Mouse (Mus musculus) left cerebral cortex, postnatal 10 days (tissue): ENCODE measurements around the gene Snx8. TPM values are rescaled to one million over a fixed set of nuclear protein-coding genes. Genes with fewer than 3 reads are reported as not detected.

Experiments used
- DNase-seq, 2 experiments: peaks; one replicate each; pipeline ENCODE4 v3.0.0; 2021 to 2022; ENCODE audit warnings: low spot score in 2 of 2, mixed read lengths in 1 of 2; ENCODE audit errors: extremely low spot score in 1 of 2
- intact Hi-C: fragments of 180-260 bp; cut with DNase I; formaldehyde crosslinking; loops from one replicate; pipeline ENCODE4 v1.15.1; 2025
- total RNA-seq, 2 experiments: library from RNA; stranded (reverse); gene quantifications; 2 replicates each; pipeline ENCODE4 v1.2.3; 2021

Snx8 gene
- total RNA-seq, 2 experiments from 2014 or later = 22.3 to 24.5 TPM

DNA sequence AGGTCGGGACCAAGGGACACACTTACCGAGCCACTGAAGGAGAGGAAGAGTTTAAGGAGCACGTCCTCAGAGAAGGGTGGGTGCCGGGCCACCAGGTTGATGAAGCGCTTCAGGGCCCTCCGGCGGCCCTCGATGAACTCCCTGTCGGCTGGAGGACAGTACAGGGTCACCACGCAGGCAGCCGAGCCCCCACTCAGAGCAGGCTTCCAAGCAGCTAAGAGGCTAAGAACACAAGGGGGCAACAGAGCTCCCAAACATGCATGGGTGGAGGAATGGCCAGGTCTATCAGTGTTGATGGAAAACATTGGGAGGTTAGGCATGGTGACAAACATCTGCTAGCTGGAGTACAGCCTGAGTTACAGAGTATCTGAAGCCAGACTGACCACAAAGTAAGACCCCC, 33.1 kb downstream of the Snx8 start:
- no peak for DNase-seq
- intact Hi-C loops = no loop called here

GRCm38 (mm10) chr5:140352352-140352751, 36.7 kb downstream of the Snx8 start:
- DNase-seq = no peak
- intact Hi-C loops = no loop called here

GRCm38 (mm10) chr5:140350731-140351497, 38.1 kb downstream of the Snx8 start:
- intact Hi-C loops = no loop called here
- DNase-seq = no peak

GRCm38 (mm10) chr5:140349882-140350281, 39.2 kb downstream of the Snx8 start:
- no peak for DNase-seq
- intact Hi-C loops = no loop called here

DNA sequence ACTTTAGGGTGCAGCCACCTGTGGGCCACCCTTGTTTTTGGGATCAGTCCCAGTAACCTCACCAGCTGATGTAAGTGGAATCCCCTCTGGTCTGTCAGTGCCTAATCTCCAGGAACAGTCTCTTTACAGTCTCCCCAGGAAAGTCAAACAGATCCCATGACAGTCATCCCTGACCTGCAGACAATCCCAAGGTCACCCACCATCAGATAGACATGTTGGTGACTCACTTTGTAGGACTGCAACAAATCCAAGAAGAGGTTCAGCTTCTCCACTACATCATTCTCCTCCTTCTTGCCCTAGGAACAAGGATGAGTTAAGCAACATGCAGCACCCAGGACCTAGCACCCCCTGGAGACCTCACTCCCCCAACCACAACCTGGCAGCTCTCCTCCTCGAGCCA, 43.0 kb downstream of the Snx8 start:
- intact Hi-C loops = no loop called here
- no peak for DNase-seq

GRCm38 (mm10) chr5:140345244-140345643, 43.8 kb downstream of the Snx8 start:
- intact Hi-C loops = no loop called here
- no peak for DNase-seq

- no peak for DNase-seq
- intact Hi-C loops = no loop called here
These were observed 46.2 kb downstream of the Snx8 start for GRCm38 (mm10) chr5:140342880-140343279.

DNA sequence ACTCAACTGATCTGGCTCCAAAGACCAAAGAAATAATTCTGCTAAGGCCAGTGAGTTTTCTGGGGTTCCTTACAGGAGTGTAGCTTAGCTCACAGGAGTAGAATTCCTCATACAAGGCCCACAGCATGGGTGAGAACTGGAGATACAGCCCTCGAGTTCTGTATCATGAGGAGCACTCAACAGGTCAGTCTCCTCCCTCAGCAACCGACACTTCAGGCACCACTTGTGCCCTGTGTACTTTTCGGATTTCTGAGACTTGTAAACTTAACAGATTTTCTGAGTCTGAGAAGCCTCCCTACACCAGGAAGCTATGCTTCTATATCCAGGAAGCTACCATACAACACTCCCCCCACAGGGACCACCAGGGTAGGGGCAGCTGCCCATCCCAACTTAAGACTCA, 49.2 kb downstream of the Snx8 start:
- intact Hi-C loops = loop anchor here (5.0 to 10.0 kb wide), 2 partner anchors 47 to 505 kb away; partner anchors contain the start of gene Snx8
- DNase-seq = no peak

- intact Hi-C loops = loop anchor here (5.0 to 10.0 kb wide), 2 partner anchors 49 to 504 kb away; partner anchors contain the start of gene Snx8
- no peak for DNase-seq
These were observed 50.3 kb downstream of the Snx8 start for GRCm38 (mm10) chr5:140338779-140339178.

- no peak for DNase-seq
- intact Hi-C loops = loop anchor here (5.0 to 10.0 kb wide), 2 partner anchors 51 to 502 kb away; partner anchors contain the start of gene Snx8
These were observed 52.4 kb downstream of the Snx8 start for GRCm38 (mm10) chr5:140336680-140337079.

- DNase-seq = no peak
- intact Hi-C loops = loop anchor here (5.0 to 10.0 kb wide), 2 partner anchors 79 to 499 kb away; no protein-coding TSS in a partner anchor
These were observed 55.4 kb downstream of the Snx8 start for GRCm38 (mm10) chr5:140333631-140334030.

GRCm38 (mm10) chr5:140332519-140332918, 56.5 kb downstream of the Snx8 start:
- no peak for DNase-seq
- intact Hi-C loops = loop anchor here (5.0 to 10.0 kb wide), 2 partner anchors 80 to 498 kb away; no protein-coding TSS in a partner anchor

DNA sequence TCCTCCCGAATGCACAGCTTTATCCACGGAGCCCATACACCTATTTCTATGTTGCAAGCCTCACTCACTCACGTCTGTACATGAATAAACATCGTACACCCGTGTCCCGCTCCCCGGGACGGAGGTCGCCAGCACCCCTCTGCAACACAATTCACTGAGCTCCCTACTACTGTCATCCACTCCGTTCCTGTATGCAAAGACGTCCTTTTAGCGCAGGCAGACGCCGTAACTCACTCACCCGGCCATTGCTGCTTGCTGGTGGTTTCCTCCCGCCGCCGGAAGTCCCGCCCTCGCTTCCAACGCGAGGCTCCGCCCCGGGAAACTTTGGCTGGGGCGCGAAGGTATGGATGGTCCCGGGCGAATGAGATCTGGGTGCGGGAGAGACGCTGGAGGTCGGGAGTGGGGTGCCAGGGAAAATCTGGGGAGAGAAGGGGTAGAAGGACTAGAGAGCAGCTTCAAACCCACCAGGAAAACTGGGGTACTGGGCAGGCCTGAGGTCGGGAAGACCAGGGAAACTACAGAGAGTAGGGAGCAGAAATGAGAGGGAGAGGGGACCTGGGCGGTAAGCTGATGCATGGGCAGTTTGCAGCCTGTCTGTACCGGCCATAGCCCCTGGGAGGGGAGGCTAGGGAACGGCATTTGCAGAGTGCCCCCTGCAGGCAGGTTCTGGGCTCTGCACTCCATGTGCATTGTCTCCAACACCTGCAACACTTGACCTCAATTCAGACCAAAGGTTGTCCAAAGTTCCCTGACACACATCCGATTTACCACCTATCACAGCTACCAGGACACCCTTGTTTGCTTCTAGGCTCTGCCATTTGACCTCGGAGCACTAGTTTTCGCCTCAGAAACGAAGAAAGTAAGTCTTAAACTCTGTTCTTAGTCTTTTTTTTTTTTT, 57.2 kb downstream of the Snx8 start, which contains the start of gene Mrm2:
TSS of gene Mrm2 (minus strand) at position 284 of the 898 bp plus-strand sequence.
- DNase-seq = peak; percentile 62 to 87
- intact Hi-C loops = loop anchor here (5.0 to 10.0 kb wide), 2 partner anchors 80 to 497 kb away; no protein-coding TSS in a partner anchor

DNA sequence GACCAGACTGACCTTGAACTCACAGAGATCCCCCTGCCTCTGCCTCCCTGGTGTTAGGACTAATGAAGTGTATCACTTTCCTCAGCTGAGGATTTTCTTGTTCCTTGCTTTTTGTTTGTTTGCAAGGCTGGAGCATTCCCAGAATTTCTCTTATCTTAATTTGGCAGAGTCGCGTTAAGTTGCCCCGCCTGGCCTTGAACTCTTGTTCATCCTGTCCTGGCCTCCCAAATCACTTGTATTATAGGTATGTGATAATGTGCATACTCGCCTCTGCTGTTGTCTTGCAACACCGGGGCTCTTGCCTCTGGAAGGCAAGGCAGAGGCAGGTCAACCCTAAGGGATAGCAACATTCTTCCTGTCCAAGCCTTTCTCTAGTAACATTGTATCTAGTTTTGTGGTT, 65.0 kb downstream of the Snx8 start:
- intact Hi-C loops = no loop called here
- DNase-seq = no peak

DNA sequence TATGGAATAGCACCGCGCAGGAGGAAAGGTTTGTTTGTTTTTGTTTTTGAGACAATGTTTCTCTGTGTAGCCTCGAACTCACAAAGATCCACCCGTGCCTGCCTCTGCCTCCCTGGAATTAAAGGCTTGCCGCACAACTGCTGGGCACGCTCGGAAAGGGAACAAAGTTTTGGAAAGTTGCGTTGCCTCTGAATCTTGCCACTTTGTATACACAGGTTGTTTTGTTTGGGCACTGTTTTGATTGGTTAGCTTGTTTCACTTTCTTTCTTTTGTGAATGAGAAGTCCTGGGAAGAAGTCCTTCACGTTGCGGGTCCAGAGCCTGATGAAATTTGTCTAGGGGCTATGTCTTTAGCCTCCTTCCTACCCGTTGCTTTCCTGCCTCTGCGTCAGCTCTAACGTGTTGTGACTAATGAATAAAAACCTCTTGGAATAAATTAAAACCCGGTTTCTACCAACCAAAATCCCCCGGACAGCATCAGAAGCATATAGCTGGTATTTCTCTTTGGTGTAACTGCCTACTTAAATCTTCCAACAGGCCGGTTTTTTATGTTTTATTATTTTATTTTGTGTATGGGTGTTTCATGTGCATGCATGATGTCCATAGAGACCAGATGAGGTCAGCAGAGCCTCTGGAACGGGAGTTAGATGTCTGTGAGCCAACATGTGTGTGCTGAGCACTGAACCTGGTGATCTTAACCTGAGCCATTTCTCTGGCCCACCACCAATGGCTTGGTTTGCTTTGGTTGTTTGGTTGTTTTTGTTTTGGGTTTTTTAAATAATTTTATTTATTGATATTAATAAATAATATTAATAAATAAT, 67.1 kb downstream of the Snx8 start:
- no peak for DNase-seq
- intact Hi-C loops = no loop called here

- peak; percentile 89 to 93 for DNase-seq
- intact Hi-C loops = no loop called here
These were observed 67.9 kb downstream of the Snx8 start, which contains the start of the genes Mad1l1 and Nudt1 for GRCm38 (mm10) chr5:140321042-140321755. Mad1l1 (minus strand) TSS chr5:140321552. Nudt1 (plus strand) TSS chr5:140321656.

GRCm38 (mm10) chr5:140316716-140317115, 72.3 kb downstream of the Snx8 start:
- DNase-seq = no peak

GRCm38 (mm10) chr5:140307602-140308001, 81.5 kb downstream of the Snx8 start:
- intact Hi-C loops = no loop called here
- no peak for DNase-seq

More at GRCm38 (mm10) chr5:140316716-140317115, 72.3 kb downstream of the Snx8 start:
- intact Hi-C loops = no loop called here
